Mouse (Mus musculus) heart, adult 2 months (tissue): ENCODE measurements around the gene Herc1. TPM values are rescaled to one million over a fixed set of nuclear protein-coding genes. Genes with fewer than 3 reads are reported as not detected.
"Not testable (repeated sequence)": the region's sequence is repeated elsewhere in the genome, so short reads cannot be mapped to it uniquely, and the experiment has no call there.

Source experiments
- DNase-seq, 2 experiments: peaks; one replicate each; pipeline ENCODE4 v3.0.0; 2021
- H3K27ac ChIP-seq: fragments of 200-600 bp; 2 replicates; pipeline ENCODE4 v1.8.1; 2022
- H3K27me3 ChIP-seq: fragments of 200-500 bp; 2 replicates; pipeline ENCODE4 v1.6.1; 2012; ENCODE audit warnings: mild to moderate bottlenecking, low read length, inconsistent platforms, mixed read lengths; ENCODE audit not compliant: control insufficient read depth, insufficient read depth
- H3K36me3 ChIP-seq: fragments of 200-500 bp; 2 replicates; pipeline ENCODE4 v1.6.1; 2012; ENCODE audit warnings: low read length, inconsistent platforms; ENCODE audit not compliant: control insufficient read depth, insufficient read depth
- H3K4me1 ChIP-seq: fragments of 200-500 bp; 2 replicates; pipeline ENCODE4 v1.6.1; 2011; ENCODE audit warnings: low read length; ENCODE audit not compliant: control insufficient read depth, insufficient read depth
- H3K4me3 ChIP-seq: fragments of 200-600 bp; 2 replicates; pipeline ENCODE4 v1.8.1; 2022
- H3K79me2 ChIP-seq: fragments of 200-500 bp; replicated peaks from 2 replicates; pipeline ENCODE4 v1.6.1; 2012; ENCODE audit warnings: mild to moderate bottlenecking, inconsistent platforms, low read length, moderate library complexity, mixed read lengths; ENCODE audit not compliant: control insufficient read depth, insufficient read depth
- H3K9ac ChIP-seq: fragments of 200-500 bp; 2 replicates; pipeline ENCODE4 v1.6.1; 2012; ENCODE audit warnings: low read depth, mild to moderate bottlenecking, control low read depth, inconsistent platforms, low read length, mixed read lengths
- CTCF ChIP-seq: fragments of 200-600 bp; IDR thresholded peaks from 2 replicates; pipeline ENCODE4 v1.8.1; 2022; ENCODE audit warnings: antibody characterized with exemption, mild to moderate bottlenecking, moderate library complexity
- EP300 ChIP-seq: fragments of 200-500 bp; IDR thresholded peaks from 2 replicates; pipeline ENCODE4 v1.6.1; 2011; ENCODE audit warnings: low read depth, low read length, control low read depth; ENCODE audit not compliant: insufficient read depth
- POLR2A ChIP-seq: fragments of 200-500 bp; IDR thresholded peaks from 2 replicates; pipeline ENCODE4 v1.6.1; 2011; ENCODE audit warnings: mild to moderate bottlenecking, low read depth, low read length, control low read depth; ENCODE audit not compliant: insufficient read depth
- WGBS: fragments of 180-500 bp; shearing (Covaris S2); methylation state at CpG from one replicate; pipeline ENCODE4 v1.1.7; 2018; 5-methylcytosine and 5-hydroxymethylcytosine counted together
- intact Hi-C: fragments of 180-260 bp; cut with DNase I; formaldehyde crosslinking; loops from one replicate; pipeline ENCODE4 v1.15.1; 2025
- polyA plus RNA-seq: library from polyadenylated mRNA; depleted of rRNA; stranded (reverse); fragments of >200 nt; gene quantifications from 2 replicates; pipeline ENCODE4 v1.2.3, GENCODE M21; 2012
- total RNA-seq, 2 experiments: library from RNA; stranded (reverse); gene quantifications; 2 replicates each; pipeline ENCODE4 v1.2.3; 2021

Herc1 gene
- total and polyA plus RNA-seq, 3 experiments: 11.0 to 35.4 (median 31.4) TPM

- H3K36me3 ChIP-seq: peaks cover 13% of the 10 kb centered on the region
- DNase-seq: no peak
- intact Hi-C loops: loop anchor here (5.0 kb wide), 3 partner anchors 92 to 232 kb away; partner anchors contain the start of gene Dapk2
- no peak overlapping the region for H3K9ac ChIP-seq
- H3K79me2 ChIP-seq: peaks cover 4% of the 10 kb centered on the region; the same call in 1 of the 2 replicates
- no peak overlapping the region for H3K27ac ChIP-seq
- TF ChIP-seq CTCF (no peak), POLR2A (no peak), EP300 (no peak)
- H3K4me1 ChIP-seq: peaks cover 1% of the 10 kb centered on the region
- no peak overlapping the region for H3K4me3 ChIP-seq
- H3K27me3 ChIP-seq: no peaks in the 10 kb centered on the region
These were observed 24.5 kb downstream of the Herc1 start for GRCm38 (mm10) chr9:66374495-66375478.

- H3K27me3 ChIP-seq: no peaks in the 10 kb centered on the region
- H3K79me2 ChIP-seq: no peaks in the 10 kb centered on the region
- TF ChIP-seq EP300: no peak
- H3K36me3 ChIP-seq: no peaks in the 10 kb centered on the region
- 87% methylated on average over 3 of the region's 3 CpGs for WGBS
- H3K4me3 ChIP-seq: no peak overlapping the region
- H3K27ac ChIP-seq: no peak overlapping the region
- no peaks in the 10 kb centered on the region for H3K4me1 ChIP-seq
- intact Hi-C loops: no loop called here
- no peak overlapping the region for H3K9ac ChIP-seq
- no peak for DNase-seq
These were observed 33.2 kb downstream of the Herc1 start for GRCm38 (mm10) chr9:66383417-66383816.

GRCm38 (mm10) chr9:66390338-66390737 is 40.1 kb downstream of the Herc1 start:
- H3K4me1 ChIP-seq, H3K36me3 ChIP-seq, intact Hi-C loops, H3K4me3 ChIP-seq, H3K27ac ChIP-seq, DNase-seq, H3K79me2 ChIP-seq, H3K9ac ChIP-seq, H3K27me3 ChIP-seq: not testable (repeated sequence)
- 97% methylated on average over 2 of the region's 2 CpGs for WGBS

GRCm38 (mm10) chr9:66393304-66393703 is 43.1 kb downstream of the Herc1 start:
- peaks cover 2% of the 10 kb centered on the region; the same call in 1 of the 2 replicates for H3K36me3 ChIP-seq
- H3K79me2 ChIP-seq: no peaks in the 10 kb centered on the region
- H3K27ac ChIP-seq: no peak overlapping the region
- no peaks in the 10 kb centered on the region for H3K4me1 ChIP-seq
- no peak for DNase-seq
- H3K27me3 ChIP-seq: no peaks in the 10 kb centered on the region
- WGBS: 85% methylated on average over 5 of the region's 5 CpGs
- intact Hi-C loops: no loop called here
- H3K9ac ChIP-seq: no peak overlapping the region
- H3K4me3 ChIP-seq: no peak overlapping the region
- TF ChIP-seq EP300: no peak
- no peak for TF ChIP-seq CTCF
- no peak for TF ChIP-seq POLR2A

GRCm38 (mm10) chr9:66423492-66423891 is 73.2 kb downstream of the Herc1 start:
- intact Hi-C loops: no loop called here
- DNase-seq: no peak
- H3K9ac ChIP-seq: no peak overlapping the region
- H3K36me3 ChIP-seq: no peaks in the 10 kb centered on the region; the same call in 1 of the 2 replicates
- H3K27ac ChIP-seq: no peak overlapping the region
- H3K4me1 ChIP-seq: no peaks in the 10 kb centered on the region
- no peaks in the 10 kb centered on the region for H3K27me3 ChIP-seq
- no peak overlapping the region for H3K4me3 ChIP-seq
- no peaks in the 10 kb centered on the region for H3K79me2 ChIP-seq
- TF ChIP-seq POLR2A: no peak
- no peak for TF ChIP-seq EP300
- no peak for TF ChIP-seq CTCF

DNA sequence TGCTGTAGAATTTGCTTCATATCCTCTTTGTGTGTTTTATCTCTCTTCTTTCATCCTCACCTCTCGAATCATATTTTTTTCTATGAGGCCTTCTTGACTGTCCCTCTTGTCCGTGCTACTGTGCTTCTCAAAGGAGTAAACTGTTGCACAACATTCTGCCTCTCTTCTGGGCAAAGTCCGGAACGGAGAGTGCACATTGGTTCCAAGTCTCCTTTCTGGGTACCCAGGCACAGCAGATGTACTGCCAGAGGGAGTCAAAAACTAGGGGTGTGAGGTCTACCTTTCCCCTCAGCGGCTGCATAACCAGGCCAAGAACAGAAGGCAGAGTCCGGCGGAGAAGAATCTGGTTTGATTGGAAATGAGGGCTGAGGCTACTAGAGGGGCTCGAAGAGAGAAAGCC is 89.8 kb downstream of the Herc1 start:
- no peaks in the 10 kb centered on the region for H3K4me1 ChIP-seq

More for the DNA sequence above, 89.8 kb downstream of the Herc1 start:
- Histone ChIP-seq H3K4me3 (no peak overlapping the region), H3K27ac (no peak overlapping the region), H3K36me3 (no peaks in the 10 kb centered on the region; the same call in 1 of the 2 replicates), H3K79me2 (no peaks in the 10 kb centered on the region), H3K9ac (no peak overlapping the region), H3K27me3 (no peaks in the 10 kb centered on the region)
- TF ChIP-seq POLR2A: no peak
- TF ChIP-seq CTCF: no peak
- no peak for TF ChIP-seq EP300
- no peak for DNase-seq
- 95% methylated on average over 8 of the region's 8 CpGs for WGBS
- intact Hi-C loops: no loop called here
